Mouse (Mus musculus) gastrocnemius, postnatal 4 days (tissue): ENCODE measurements at regions not wholly inside any gene's neighbourhood (a gene's known extent, or its start where the extent isn't known, plus 50 kb on each side); places are given as distances from the start of the nearest gene placed in this dataset.

Experiments
- DNase-seq, 2 experiments: peaks; one replicate each; pipeline ENCODE4 v3.0.0; 2021 to 2022; ENCODE audit warnings: low spot score in 2 of 2, mixed read lengths in 2 of 2

- DNase-seq: no peak
These were observed 83.0 kb upstream of the Otos start for GRCm38 (mm10) chr1:92731353-92732282.

- no peak for DNase-seq
These were observed 81.9 kb upstream of the Otos start for GRCm38 (mm10) chr1:92730576-92730975.

GRCm38 (mm10) chr1:92727961-92728360 lies 79.3 kb upstream of the Otos start:
- no peak for DNase-seq

GRCm38 (mm10) chr1:92727371-92727770 lies 78.7 kb upstream of the Otos start:
- no peak for DNase-seq

GRCm38 (mm10) chr1:92726341-92726740 lies 77.7 kb upstream of the Otos start:
- DNase-seq: no peak

GRCm38 (mm10) chr1:92724135-92724534 lies 75.5 kb upstream of the Otos start:
- DNase-seq: no peak

GRCm38 (mm10) chr1:92720567-92720966 lies 71.9 kb upstream of the Otos start:
- DNase-seq: no peak

GRCm38 (mm10) chr1:92719864-92720263 lies 71.2 kb upstream of the Otos start:
- no peak for DNase-seq

GRCm38 (mm10) chr1:92718108-92718507 lies 69.5 kb upstream of the Otos start:
- DNase-seq: no peak

GRCm38 (mm10) chr1:92714725-92715324 lies 66.2 kb upstream of the Otos start:
- no peak for DNase-seq

GRCm38 (mm10) chr1:92712366-92712765 lies 63.7 kb upstream of the Otos start:
- no peak for DNase-seq

- DNase-seq: no peak
These were observed 61.7 kb upstream of the Otos start for GRCm38 (mm10) chr1:92710321-92710839.

- DNase-seq: no peak
These were observed 60.7 kb upstream of the Otos start for GRCm38 (mm10) chr1:92709190-92709850.

- DNase-seq: peak in 1 of 2 experiments; percentile 42
These were observed 59.6 kb upstream of the Otos start for GRCm38 (mm10) chr1:92707917-92708897.

GRCm38 (mm10) chr1:92707441-92707840 lies 58.8 kb upstream of the Otos start:
- no peak for DNase-seq

- DNase-seq: peak in 1 of 2 experiments; percentile 66
These were observed 55.3 kb upstream of the Otos start for GRCm38 (mm10) chr1:92703903-92704302.

- DNase-seq: no peak
These were observed 54.6 kb upstream of the Otos start for GRCm38 (mm10) chr1:92703270-92703669.

- no peak for DNase-seq
These were observed 51.5 kb upstream of the Otos start for GRCm38 (mm10) chr1:92700107-92700506.

- no peak for DNase-seq
These were observed 51.1 kb upstream of the Otos start for GRCm38 (mm10) chr1:92699697-92700096.

GRCm38 (mm10) chr1:92699048-92699447 lies 50.4 kb upstream of the Otos start:
- peak in 1 of 2 experiments; percentile 57 for DNase-seq

GRCm38 (mm10) chr1:92698541-92698940 lies 49.9 kb upstream of the Otos start:
- DNase-seq: no peak
